Mouse (Mus musculus): ENCODE measurements around the gene Btd. TPM values are rescaled to one million over a fixed set of nuclear protein-coding genes. Genes with fewer than 3 reads are reported as not detected.

The Btd gene
- total RNA-seq, 2 experiments from 2014 or later, result 13.0 to 14.7 TPM

- DNase-seq, result no peak
Observed at GRCm38 (mm10) chr14:31647991-31648390, 7.2 kb downstream of the Btd start.

GRCm38 (mm10) chr14:31650347-31650746 is 9.5 kb downstream of the Btd start:
- no peak for DNase-seq

DNA sequence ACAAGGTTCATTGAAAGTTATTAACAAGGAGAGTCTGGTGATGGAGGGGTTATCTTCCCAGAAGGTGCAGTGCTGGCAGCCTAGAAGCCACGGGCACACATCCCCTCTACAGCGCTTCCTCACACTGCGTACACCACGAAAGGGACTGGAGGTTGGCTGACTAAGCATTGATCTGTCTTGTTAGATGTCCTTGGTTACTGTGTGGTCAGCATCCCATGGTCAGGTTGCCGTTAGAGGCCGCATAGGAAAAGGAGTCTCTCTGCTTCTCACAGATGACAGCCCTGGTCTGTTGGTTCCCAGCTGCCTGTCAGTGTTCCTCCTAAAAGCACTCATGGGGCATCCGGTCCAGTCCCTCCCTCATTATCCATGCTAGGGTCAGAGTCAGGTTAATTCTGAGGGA is 10.4 kb downstream of the Btd start:
- no peak for DNase-seq

GRCm38 (mm10) chr14:31652106-31652505 is 11.3 kb downstream of the Btd start:
- DNase-seq, result no peak

DNA sequence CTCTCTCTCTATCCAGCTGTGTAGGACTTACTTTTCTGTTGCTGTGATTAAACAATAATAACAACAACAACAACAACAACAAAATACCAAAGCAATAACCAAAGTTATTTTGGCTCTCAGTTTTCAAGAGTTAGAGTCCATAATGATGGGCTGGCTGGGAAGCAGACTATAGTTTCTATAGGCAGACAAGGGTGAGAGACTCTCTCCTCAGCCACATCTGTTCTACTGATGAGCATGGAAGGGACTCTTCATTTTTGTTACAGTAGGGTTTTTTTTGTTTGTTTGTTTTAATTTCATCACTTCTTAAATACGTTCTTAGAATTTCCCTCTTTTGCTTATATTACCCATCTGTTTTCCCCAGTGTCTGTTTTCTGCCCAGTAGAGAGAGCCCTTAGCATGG is 11.8 kb downstream of the Btd start:
- no peak for DNase-seq

GRCm38 (mm10) chr14:31653101-31653875 is 12.5 kb downstream of the Btd start:
- no peak for DNase-seq

- peak; percentile 8 for DNase-seq
Observed at GRCm38 (mm10) chr14:31654816-31655215, 14.0 kb downstream of the Btd start.

- DNase-seq, result no peak
Observed at GRCm38 (mm10) chr14:31655406-31655805, 14.6 kb downstream of the Btd start.

GRCm38 (mm10) chr14:31656386-31656785 is 15.6 kb downstream of the Btd start:
- no peak for DNase-seq

DNA sequence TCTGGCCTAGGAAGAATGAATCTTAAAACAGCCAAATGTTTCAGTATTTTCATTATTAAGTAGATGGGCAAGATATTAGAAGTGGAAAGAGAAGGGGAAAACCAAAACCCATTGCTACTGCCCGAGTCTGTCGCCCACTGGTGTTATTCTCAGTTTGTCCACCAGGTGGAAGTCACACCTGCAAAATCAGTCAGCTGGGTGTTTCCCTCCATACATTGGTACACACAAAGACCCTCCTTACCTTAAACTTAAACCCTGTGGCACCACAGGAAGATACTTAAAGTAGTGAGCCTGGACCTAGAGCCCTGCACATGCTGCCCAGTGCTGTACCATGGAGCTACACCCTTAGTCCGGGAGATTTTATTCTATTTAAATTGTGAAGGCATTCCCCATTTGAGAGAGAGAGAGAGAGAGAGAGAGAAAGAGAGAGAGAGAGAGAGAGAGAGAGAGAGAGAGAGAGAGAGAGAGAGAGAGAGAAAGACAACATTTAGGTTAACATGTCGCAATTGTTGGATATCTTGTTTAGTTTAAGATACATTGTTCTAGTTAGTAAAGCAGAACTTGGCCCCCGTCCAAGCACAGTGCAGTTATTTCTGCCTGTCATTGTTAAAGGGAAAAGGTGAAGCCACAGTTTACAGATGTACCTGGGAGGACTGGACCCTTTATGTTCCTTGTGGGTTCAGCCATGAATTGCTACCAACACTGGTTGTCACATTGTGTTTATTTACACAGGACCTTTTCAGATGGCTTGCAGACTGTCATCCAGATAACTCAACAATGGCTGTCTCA is 16.2 kb downstream of the Btd start:
- DNase-seq, result peak; percentile 86

GRCm38 (mm10) chr14:31658126-31658680 is 17.4 kb downstream of the Btd start:
- peak; percentile 17 for DNase-seq

GRCm38 (mm10) chr14:31659501-31660181 is 18.8 kb downstream of the Btd start:
- DNase-seq, result peak; percentile 71

DNA sequence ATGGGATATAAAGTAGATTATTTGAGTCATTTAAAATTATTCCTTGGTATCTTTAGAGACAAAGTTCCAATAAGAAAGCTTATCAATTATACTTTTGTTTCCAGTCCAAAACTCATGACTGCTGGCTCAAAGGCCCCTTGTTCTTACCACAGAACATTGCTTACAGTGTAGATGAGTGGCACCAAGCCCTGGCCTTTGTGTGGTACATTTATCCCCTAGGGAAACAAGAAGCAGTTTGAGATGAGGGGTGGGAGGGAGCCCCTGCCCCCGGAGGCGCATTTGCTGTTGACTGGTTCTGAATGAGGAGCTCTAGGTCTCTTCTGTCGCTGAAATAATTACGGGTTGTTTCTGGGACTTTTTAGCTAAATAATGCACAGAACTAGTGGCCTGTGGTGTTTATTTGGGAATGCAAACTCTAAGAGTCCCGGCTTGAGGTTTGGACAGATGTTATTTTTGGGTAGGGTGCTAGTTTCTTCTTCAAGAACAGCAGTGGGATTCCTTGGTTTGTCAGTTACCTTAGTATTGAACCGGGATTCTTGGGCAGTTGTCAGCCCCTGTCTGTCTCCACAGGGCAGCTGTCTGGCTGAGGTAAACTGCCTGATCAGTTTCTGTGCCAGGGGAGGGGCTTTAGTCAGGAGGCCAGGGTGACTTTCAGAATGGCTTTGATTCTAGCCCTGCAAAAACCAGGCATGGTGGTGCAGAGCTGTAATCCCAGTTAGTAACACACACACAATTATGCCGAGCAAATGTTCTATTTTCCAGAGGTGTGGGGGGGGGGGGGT is 19.7 kb downstream of the Btd start:
- peak; percentile 25 for DNase-seq

DNA sequence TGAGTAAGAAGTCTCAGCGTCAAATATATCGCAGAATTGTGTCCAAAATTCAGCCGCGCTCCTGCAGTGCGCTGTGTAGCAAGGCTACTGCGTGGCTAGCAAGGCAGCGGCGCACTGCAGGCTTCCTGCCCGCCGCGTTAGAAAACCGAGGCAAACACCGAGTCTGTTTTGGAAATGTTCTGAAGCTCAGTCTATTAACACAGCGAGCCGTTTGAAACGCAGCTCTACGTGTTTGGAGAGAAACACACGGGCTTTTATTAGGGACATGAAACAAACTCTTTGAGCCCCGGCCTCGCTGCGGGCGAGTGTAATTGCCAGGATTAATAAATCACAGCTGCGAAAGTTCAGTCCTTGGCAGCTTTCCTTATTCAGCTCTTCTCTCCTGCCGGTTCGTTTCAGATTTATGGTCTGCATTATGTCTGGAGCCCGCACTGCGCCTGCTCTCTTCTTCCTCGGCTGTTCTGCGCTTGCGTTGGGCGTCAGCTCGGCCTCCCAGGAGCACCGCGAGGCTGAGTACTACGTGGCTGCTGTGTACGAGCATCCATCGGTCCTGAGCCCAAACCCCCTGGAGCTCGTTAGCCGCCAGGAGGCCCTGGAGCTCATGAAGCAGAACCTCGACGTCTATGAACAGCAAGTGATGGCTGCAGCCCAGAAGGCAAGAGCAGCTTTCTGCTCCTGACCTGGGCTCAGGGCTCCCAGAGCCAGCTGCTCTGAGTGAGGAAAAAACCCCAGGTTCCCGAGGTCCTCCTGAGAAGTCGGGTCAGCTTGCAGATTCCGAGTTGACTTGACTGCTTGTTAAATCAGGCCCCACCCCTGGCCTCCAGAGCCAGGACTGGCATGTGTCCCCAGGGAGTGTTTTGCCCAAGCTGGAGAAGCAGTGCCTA is 21.1 kb downstream of the Btd start:
- peak; percentile 84 for DNase-seq

GRCm38 (mm10) chr14:31662555-31663211 is 21.9 kb downstream of the Btd start:
- DNase-seq, result peak; percentile 81

DNA sequence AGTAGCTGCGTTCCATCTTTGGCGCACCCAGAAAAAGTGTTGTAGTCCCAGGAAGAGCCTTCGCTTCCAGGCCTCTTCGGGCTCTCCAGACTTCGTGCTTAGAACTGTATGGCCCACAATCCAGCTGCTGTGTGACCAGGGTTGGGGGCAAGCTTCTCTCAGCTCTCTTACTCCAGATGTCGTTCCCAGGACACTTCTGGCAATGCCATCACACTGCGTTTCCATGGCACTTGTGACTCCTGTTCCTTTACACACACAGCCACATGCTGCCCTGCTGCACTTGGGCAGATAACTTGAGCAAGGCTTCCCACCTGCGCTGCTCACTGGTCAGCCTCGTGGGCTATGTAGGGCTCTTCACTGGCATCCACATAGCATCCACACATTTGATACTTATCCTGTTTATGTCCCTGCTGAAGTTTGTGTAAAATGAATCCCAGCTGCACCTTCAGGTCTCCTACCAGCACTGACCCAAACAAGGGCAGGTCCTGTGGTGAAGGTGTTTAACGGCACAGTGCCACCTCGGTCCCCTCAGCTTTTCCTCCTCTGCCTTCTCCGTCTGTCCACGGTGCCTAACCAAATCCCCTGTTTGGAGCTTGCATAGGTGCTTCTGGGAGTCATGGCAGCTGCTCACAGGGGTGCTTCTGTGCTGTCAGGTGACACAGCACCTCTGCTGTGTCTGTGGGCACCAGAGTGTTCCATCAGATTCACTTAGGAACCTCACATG is 22.7 kb downstream of the Btd start:
- peak; percentile 9 for DNase-seq

DNA sequence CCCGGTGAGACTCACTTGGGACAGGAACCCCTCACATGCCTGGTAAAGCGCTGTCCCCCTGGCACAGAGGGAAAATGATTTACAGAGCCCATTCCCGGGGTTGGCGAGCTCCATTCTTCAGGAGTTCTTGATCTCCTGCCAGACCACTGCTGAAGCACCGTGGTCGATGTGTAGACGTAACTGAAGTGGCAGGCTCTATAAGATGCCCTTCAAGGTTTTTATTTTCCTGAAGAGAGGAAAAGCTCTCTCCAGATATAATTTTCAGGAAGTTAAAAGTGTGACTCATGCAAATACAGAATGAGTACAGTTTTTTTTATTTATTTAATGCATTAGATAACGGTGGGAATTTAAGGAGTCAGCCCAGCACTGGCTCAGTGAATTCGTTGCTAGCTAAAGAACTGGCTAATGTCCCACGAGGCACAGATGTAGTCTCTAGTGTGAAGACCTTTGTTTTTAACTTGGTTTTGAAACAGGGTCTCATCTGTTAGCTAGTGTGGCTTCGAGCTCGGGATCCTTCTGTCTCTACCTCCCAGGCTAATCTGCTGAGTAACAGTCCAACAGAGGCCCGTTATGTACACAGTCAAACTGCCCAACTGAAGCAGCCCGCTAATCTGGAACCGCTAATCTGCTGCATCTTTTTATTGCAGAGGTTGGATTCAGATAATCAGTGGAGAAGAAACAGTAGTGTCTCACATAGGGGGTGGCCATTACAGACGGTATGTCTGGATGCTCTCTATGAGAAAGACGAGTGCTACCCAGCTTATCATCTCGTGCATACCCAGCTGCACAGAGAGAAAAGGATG is 23.5 kb downstream of the Btd start:
- DNase-seq, result peak; percentile 30

DNA sequence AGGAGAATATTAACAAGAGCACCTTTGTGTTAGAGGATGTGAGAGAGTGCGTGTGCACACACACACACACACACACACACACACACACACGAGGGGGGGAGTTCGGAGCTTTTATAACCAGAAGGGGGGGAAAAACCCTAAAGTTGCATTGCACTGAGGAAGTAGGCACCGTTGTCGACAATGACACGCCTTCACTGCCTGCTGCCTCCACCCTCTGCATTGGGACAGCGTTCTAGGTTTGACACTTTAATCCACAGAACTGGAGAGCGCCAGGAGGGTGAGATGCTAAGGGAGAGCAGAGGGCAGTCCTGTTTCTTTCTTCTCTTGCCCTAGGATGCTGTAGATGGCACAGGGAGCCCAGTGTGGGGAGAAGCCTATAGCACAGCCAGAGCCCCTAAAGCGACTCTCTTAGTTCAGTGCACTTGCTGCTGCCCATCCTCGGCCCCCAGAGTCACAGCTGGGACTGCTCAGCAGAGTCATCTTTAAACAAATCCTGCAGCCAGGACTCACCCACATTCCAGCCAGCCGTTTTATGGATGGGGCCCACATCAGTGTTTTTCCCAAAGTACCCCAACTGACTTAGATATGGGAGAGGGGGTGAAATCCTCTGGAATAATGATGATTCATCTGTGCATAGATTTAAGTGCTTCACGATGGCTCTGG is 24.2 kb downstream of the Btd start:
- peak; percentile 14 for DNase-seq
